Mouse (Mus musculus) MEL (cell line): ENCODE measurements at regions not wholly inside any gene's neighbourhood (a gene's known extent, or its start where the extent isn't known, plus 50 kb on each side); places are given as distances from the start of the nearest gene placed in this dataset.

Experiments
- DNase-seq: peaks from one replicate; pipeline ENCODE4 v3.0.0; 2011; ENCODE audit warnings: low read depth, low spot score
- H3K27ac ChIP-seq: 2 replicates; pipeline ENCODE4 v1.5.1; 2012; ENCODE audit warnings: low read depth, mild to moderate bottlenecking, control low read depth, low read length, moderate library complexity; ENCODE audit not compliant: control insufficient read depth
- H3K27me3 ChIP-seq, 2 experiments: fragments of 150-350 bp in 1 of 2; sonication (generic) in 1 of 2; 2 replicates each; pipeline ENCODE4 v1.6.1; 2012; ENCODE audit warnings: low read length in 2 of 2, mild to moderate bottlenecking in 2 of 2, improper control_type of control experiment in 1 of 2, moderate library complexity in 1 of 2; ENCODE audit not compliant: insufficient read depth in 2 of 2, control insufficient read depth in 1 of 2
- H3K36me3 ChIP-seq, 2 experiments: 2 replicates each; pipeline ENCODE4 v1.6.1; 2012 to 2014; ENCODE audit warnings: low read length in 2 of 2, improper control_type of control experiment in 1 of 2, inconsistent platforms in 1 of 2, mild to moderate bottlenecking in 1 of 2; ENCODE audit not compliant: insufficient read depth in 2 of 2, control insufficient read depth in 1 of 2
- H3K4me1 ChIP-seq, 2 experiments: fragments of 150-350 bp in 1 of 2; sonication (generic) in 1 of 2; 2 replicates each; pipeline ENCODE4 v1.6.1; 2012; ENCODE audit warnings: low read length in 2 of 2, improper control_type of control experiment in 1 of 2, mild to moderate bottlenecking in 1 of 2; ENCODE audit not compliant: insufficient read depth in 2 of 2, control insufficient read depth in 1 of 2
- H3K4me3 ChIP-seq, 2 experiments: fragments of 150-350 bp in 1 of 2; sonication (generic) in 1 of 2; 2 replicates each; pipeline ENCODE4 v1.5.1; 2012; ENCODE audit warnings: low read depth in 2 of 2, low read length in 2 of 2, mild to moderate bottlenecking in 2 of 2, moderate library complexity in 2 of 2, control low read depth in 1 of 2, improper control_type of control experiment in 1 of 2; ENCODE audit not compliant: control insufficient read depth in 1 of 2, insufficient read depth in 1 of 2
- H3K79me2 ChIP-seq: 2 replicates; pipeline ENCODE4 v1.6.1; 2012; ENCODE audit warnings: mild to moderate bottlenecking, low read length, moderate library complexity; ENCODE audit not compliant: control insufficient read depth, poor library complexity, insufficient read depth
- H3K9ac ChIP-seq: 2 replicates; pipeline ENCODE4 v1.6.1; 2012; ENCODE audit warnings: low read depth, mild to moderate bottlenecking, control low read depth, low read length, moderate library complexity; ENCODE audit not compliant: control insufficient read depth, poor library complexity, severe bottlenecking
- H3K9me3 ChIP-seq: fragments of 150-350 bp; sonication (generic); replicated peaks from 2 replicates; pipeline ENCODE4 v1.6.1; 2012; ENCODE audit warnings: mild to moderate bottlenecking, low read length, improper control_type of control experiment, moderate library complexity; ENCODE audit not compliant: insufficient read depth
- BHLHE40 ChIP-seq: IDR thresholded peaks from 2 replicates; pipeline ENCODE4 v1.6.1; 2012; ENCODE audit warnings: low read depth, mild to moderate bottlenecking, inconsistent platforms, low read length, improper control_type of control experiment, borderline replicate concordance
- CTCF ChIP-seq, 3 experiments: IDR thresholded peaks in 2 of 3; conservative IDR thresholded peaks in 1 of 3; 2 replicates each; pipeline ENCODE4 v1.5.1; 2011 to 2012; ENCODE audit warnings: low read length in 3 of 3, low read depth in 2 of 3, mild to moderate bottlenecking in 2 of 3, improper control_type of control experiment in 1 of 3, inconsistent platforms in 1 of 3, mixed read lengths in 1 of 3, moderate library complexity in 1 of 3; ENCODE audit not compliant: control insufficient read depth in 1 of 3, insufficient read depth in 1 of 3, poor library complexity in 1 of 3, severe bottlenecking in 1 of 3
- E2F4 ChIP-seq: IDR thresholded peaks from 2 replicates; pipeline ENCODE4 v1.6.1; 2011; ENCODE audit warnings: low read depth, low read length, improper control_type of control experiment, borderline replicate concordance
- ELF1 ChIP-seq: IDR thresholded peaks from 2 replicates; pipeline ENCODE4 v1.6.1; 2014; ENCODE audit warnings: low read depth, mild to moderate bottlenecking, inconsistent platforms, low read length, improper control_type of control experiment, moderate library complexity
- GABPA ChIP-seq: IDR thresholded peaks from 2 replicates; pipeline ENCODE4 v1.6.1; 2012; ENCODE audit warnings: low read depth, mild to moderate bottlenecking, inconsistent platforms, low read length, improper control_type of control experiment, moderate library complexity
- GATA1 ChIP-seq: IDR thresholded peaks from 2 replicates; pipeline ENCODE4 v1.6.1; 2011; ENCODE audit warnings: low read depth, low read length, improper control_type of control experiment
- HCFC1 ChIP-seq: IDR thresholded peaks from 2 replicates; pipeline ENCODE4 v1.6.1; 2012; ENCODE audit warnings: low read depth, mild to moderate bottlenecking, inconsistent platforms, low read length, improper control_type of control experiment, moderate library complexity
- JUND ChIP-seq: IDR thresholded peaks from 2 replicates; pipeline ENCODE4 v1.6.1; 2011; ENCODE audit warnings: low read depth, mild to moderate bottlenecking, improper control_type of control experiment, low read length
- KAT2A ChIP-seq: conservative IDR thresholded peaks from 2 replicates; pipeline ENCODE4 v1.6.1; 2012; ENCODE audit warnings: low read depth, low read length, improper control_type of control experiment, inconsistent platforms
- MAFK ChIP-seq: IDR thresholded peaks from 2 replicates; pipeline ENCODE4 v1.6.1; 2011; ENCODE audit warnings: low read depth, mild to moderate bottlenecking, low read length, improper control_type of control experiment, borderline replicate concordance
- MAX ChIP-seq: IDR thresholded peaks from 2 replicates; pipeline ENCODE4 v1.6.1; 2011; ENCODE audit warnings: low read length, improper control_type of control experiment
- MXI1 ChIP-seq: IDR thresholded peaks from 2 replicates; pipeline ENCODE4 v1.6.1; 2011; ENCODE audit warnings: mild to moderate bottlenecking, low read depth, low read length, improper control_type of control experiment
- MYB ChIP-seq: IDR thresholded peaks from 2 replicates; pipeline ENCODE4 v1.6.1; 2011; ENCODE audit warnings: mild to moderate bottlenecking, low read depth, low read length, improper control_type of control experiment
- MYC ChIP-seq: IDR thresholded peaks from 2 replicates; pipeline ENCODE4 v1.6.1; 2011; ENCODE audit warnings: low read depth, mild to moderate bottlenecking, low read length, improper control_type of control experiment, moderate library complexity
- NRF1 ChIP-seq: IDR thresholded peaks from 2 replicates; pipeline ENCODE4 v1.6.1; 2014; ENCODE audit warnings: low read depth, mild to moderate bottlenecking, inconsistent platforms, low read length, improper control_type of control experiment, moderate library complexity; ENCODE audit not compliant: poor library complexity, insufficient read depth, severe bottlenecking
- POLR2A ChIP-seq, 2 experiments: IDR thresholded peaks; 2 replicates each; pipeline ENCODE4 v1.6.1; 2011 to 2012; ENCODE audit warnings: low read length in 2 of 2, mild to moderate bottlenecking in 2 of 2, control low read depth in 1 of 2, improper control_type of control experiment in 1 of 2, low read depth in 1 of 2, moderate library complexity in 1 of 2; ENCODE audit not compliant: control insufficient read depth in 1 of 2, insufficient read depth in 1 of 2, poor library complexity in 1 of 2
- POLR2AphosphoS5 ChIP-seq: IDR thresholded peaks from 2 replicates; pipeline ENCODE4 v1.6.1; 2012; ENCODE audit warnings: low read depth, borderline replicate concordance, mild to moderate bottlenecking, inconsistent platforms, low read length, moderate library complexity, mixed read lengths
- RAD21 ChIP-seq: IDR thresholded peaks from 2 replicates; pipeline ENCODE4 v1.6.1; 2011; ENCODE audit warnings: mild to moderate bottlenecking, low read depth, low read length, improper control_type of control experiment
- RCOR1 ChIP-seq: IDR thresholded peaks from 2 replicates; pipeline ENCODE4 v1.6.1; 2012; ENCODE audit warnings: low read depth, mild to moderate bottlenecking, inconsistent platforms, low read length, improper control_type of control experiment
- SIN3A ChIP-seq: IDR thresholded peaks from 2 replicates; pipeline ENCODE4 v1.6.1; 2012; ENCODE audit warnings: low read length, improper control_type of control experiment, inconsistent platforms
- SMC3 ChIP-seq: IDR thresholded peaks from 2 replicates; pipeline ENCODE4 v1.6.1; 2011; ENCODE audit warnings: low read depth, low read length, improper control_type of control experiment
- TAL1 ChIP-seq: IDR thresholded peaks from 2 replicates; pipeline ENCODE4 v1.6.1; 2012; ENCODE audit warnings: mild to moderate bottlenecking, inconsistent platforms, low read length, moderate library complexity, mixed read lengths
- UBTF ChIP-seq: IDR thresholded peaks from 2 replicates; pipeline ENCODE4 v1.6.1; 2012; ENCODE audit warnings: low read depth, mild to moderate bottlenecking, inconsistent platforms, low read length, improper control_type of control experiment, moderate library complexity, borderline replicate concordance; ENCODE audit not compliant: insufficient read depth
- USF1 ChIP-seq: IDR thresholded peaks from 2 replicates; pipeline ENCODE4 v1.6.1; 2014; ENCODE audit warnings: low read depth, mild to moderate bottlenecking, inconsistent platforms, low read length, improper control_type of control experiment, moderate library complexity
- USF2 ChIP-seq, 2 experiments: IDR thresholded peaks; 2 replicates each; pipeline ENCODE4 v1.6.1; 2011 to 2012; ENCODE audit warnings: improper control_type of control experiment in 2 of 2, low read length in 2 of 2, borderline replicate concordance in 1 of 2, inconsistent platforms in 1 of 2, low read depth in 1 of 2, mild to moderate bottlenecking in 1 of 2; ENCODE audit not compliant: insufficient read depth in 1 of 2
- ZC3H11A ChIP-seq: IDR thresholded peaks from 2 replicates; pipeline ENCODE4 v1.6.1; 2012; ENCODE audit warnings: low read depth, mild to moderate bottlenecking, inconsistent platforms, low read length, improper control_type of control experiment
- ZKSCAN1 ChIP-seq: IDR thresholded peaks from 2 replicates; pipeline ENCODE4 v1.6.1; 2012; ENCODE audit warnings: low read depth, mild to moderate bottlenecking, inconsistent platforms, low read length, improper control_type of control experiment, moderate library complexity
- ZMIZ1 ChIP-seq: IDR thresholded peaks from 2 replicates; pipeline ENCODE4 v1.6.1; 2012; ENCODE audit warnings: low read depth, mild to moderate bottlenecking, inconsistent platforms, low read length, improper control_type of control experiment, moderate library complexity
- ZNF384 ChIP-seq: IDR thresholded peaks from 2 replicates; pipeline ENCODE4 v1.6.1; 2012; ENCODE audit warnings: low read depth, mild to moderate bottlenecking, inconsistent platforms, low read length, improper control_type of control experiment

DNA sequence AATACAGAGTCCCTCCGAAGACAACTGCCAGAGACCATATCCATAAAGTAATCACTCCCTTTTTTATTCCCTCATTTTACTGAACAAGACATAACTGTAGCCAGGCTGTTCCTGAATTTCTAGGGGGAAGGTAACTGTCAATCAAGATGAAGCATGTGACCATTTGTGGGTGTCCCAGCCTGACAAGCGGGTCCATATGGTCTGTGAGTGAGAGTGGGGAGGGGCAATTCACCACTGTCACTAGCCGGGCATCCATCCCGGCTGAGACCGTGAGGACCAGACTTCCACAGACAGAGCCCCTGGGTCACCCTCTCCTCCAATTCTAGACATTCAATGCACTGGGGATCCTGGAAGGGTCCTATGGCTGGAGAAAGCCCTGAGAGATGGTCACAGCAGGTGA lies 54.6 kb downstream of the Gm11733 start:
- H3K27me3 ChIP-seq = peaks cover 10 to 18% of the 10 kb centered on the region in 2 experiments
- H3K9me3 ChIP-seq = no peaks in the 10 kb centered on the region
- no peak overlapping the region for H3K9ac ChIP-seq
- H3K36me3 ChIP-seq = no peaks in the 10 kb centered on the region
- DNase-seq = no peak
- no peak for TF ChIP-seq GATA1
- no peak for TF ChIP-seq HCFC1
- no peak for TF ChIP-seq MAFK
- TF ChIP-seq UBTF = no peak
- no peak for TF ChIP-seq BHLHE40
- no peak for TF ChIP-seq MYB
- no peak for TF ChIP-seq ZNF384
- TF ChIP-seq ZKSCAN1 = no peak
- no peak for TF ChIP-seq GABPA
- no peak for TF ChIP-seq RAD21
- TF ChIP-seq JUND = no peak
- TF ChIP-seq POLR2A (IDR thresholded peaks at IDR 0.05; ENCODE audit: control insufficient read depth in 1 of 2, insufficient read depth in 1 of 2, low read depth in 1 of 2, low read length in 2 of 2, poor library complexity in 1 of 2) = no peak
- no peak for TF ChIP-seq ZC3H11A
- TF ChIP-seq POLR2AphosphoS5 = no peak
- no peak for TF ChIP-seq SMC3
- TF ChIP-seq CTCF (IDR thresholded peaks at IDR 0.05 in 2 of 3, conservative IDR thresholded peaks at IDR 0.05 in 1 of 3; ENCODE audit: control insufficient read depth in 1 of 3, insufficient read depth in 1 of 3, low read depth in 2 of 3, low read length in 3 of 3, poor library complexity in 1 of 3, severe bottlenecking in 1 of 3) = no peak
- no peak for TF ChIP-seq USF1
- TF ChIP-seq MAX = no peak
- no peak overlapping the region for H3K27ac ChIP-seq
- no peaks in the 10 kb centered on the region for H3K4me1 ChIP-seq
- H3K79me2 ChIP-seq = no peaks in the 10 kb centered on the region
- no peak overlapping the region for H3K4me3 ChIP-seq

DNA sequence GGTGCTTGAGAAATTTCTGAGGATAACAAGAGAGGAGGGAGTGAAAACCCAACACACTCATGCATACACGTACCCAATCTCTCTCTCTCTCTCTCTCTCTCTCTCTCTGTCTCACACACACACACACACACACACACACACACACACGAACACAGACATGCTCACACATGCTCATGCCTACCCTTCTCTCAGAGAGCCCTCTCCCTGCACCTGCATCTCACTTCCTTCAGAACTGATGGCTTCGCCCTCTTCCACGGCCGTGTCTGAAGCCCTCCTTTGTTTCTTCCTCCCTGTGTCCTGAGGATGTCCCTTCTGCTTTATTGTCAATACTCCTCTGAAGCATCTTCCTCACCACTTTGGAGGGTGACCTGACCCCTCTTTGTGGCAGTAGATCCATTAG lies 56.4 kb downstream of the Gm11733 start:
- DNase-seq = no peak

More for the DNA sequence above, 56.4 kb downstream of the Gm11733 start:
- Histone ChIP-seq H3K9ac (no peak overlapping the region), H3K4me3 (no peak overlapping the region), H3K27ac (no peak overlapping the region), H3K4me1 (no peaks in the 10 kb centered on the region), H3K9me3 (no peaks in the 10 kb centered on the region), H3K27me3 (peaks cover 13 to 20% of the 10 kb centered on the region in 2 experiments), H3K36me3 (no peaks in the 10 kb centered on the region), H3K79me2 (no peaks in the 10 kb centered on the region)
- no peak for TF ChIP-seq POLR2A (IDR thresholded peaks at IDR 0.05; ENCODE audit: control insufficient read depth in 1 of 2, insufficient read depth in 1 of 2, low read depth in 1 of 2, low read length in 2 of 2, poor library complexity in 1 of 2)
- TF ChIP-seq GABPA = no peak
- no peak for TF ChIP-seq ZMIZ1
- TF ChIP-seq UBTF = no peak
- no peak for TF ChIP-seq RCOR1
- TF ChIP-seq MYC = no peak
- TF ChIP-seq SIN3A = no peak
- TF ChIP-seq E2F4 = no peak
- no peak for TF ChIP-seq USF1
- TF ChIP-seq RAD21 = no peak
- TF ChIP-seq ZC3H11A = no peak
- no peak for TF ChIP-seq KAT2A
- TF ChIP-seq MXI1 = no peak
- no peak for TF ChIP-seq ZKSCAN1
- no peak for TF ChIP-seq USF2 (IDR thresholded peaks at IDR 0.05; ENCODE audit: borderline replicate concordance in 1 of 2, insufficient read depth in 1 of 2, low read depth in 1 of 2, low read length in 2 of 2)
- TF ChIP-seq NRF1 = no peak
- TF ChIP-seq ELF1 = no peak
- TF ChIP-seq TAL1 = no peak
- no peak for TF ChIP-seq HCFC1
- TF ChIP-seq POLR2AphosphoS5 = no peak
